Mouse (Mus musculus) midbrain, embryonic 13.5 days (tissue): Measurements from ENCODE around the gene Nrg4. TPM values are rescaled to one million over a fixed set of nuclear protein-coding genes. Genes with fewer than 3 reads are reported as not detected.

Experiments
- ATAC-seq: fragments of 200-750 bp; cut with Nextera tagmentation; 2 replicates; pipeline ENCODE4 v1.8.0; 2017; ENCODE audit warnings: mild to moderate bottlenecking, moderate TSS enrichment, moderate library complexity
- H3K27ac ChIP-seq: fragments of 300-500 bp; sonication (generic); 2 replicates; pipeline ENCODE4 v1.5.1; 2015; ENCODE audit warnings: inconsistent platforms, mild to moderate bottlenecking, moderate library complexity
- H3K27me3 ChIP-seq: fragments of 300-500 bp; sonication (generic); 2 replicates; pipeline ENCODE4 v1.6.1; 2015; ENCODE audit warnings: mild to moderate bottlenecking, inconsistent platforms
- H3K36me3 ChIP-seq: fragments of 300-500 bp; sonication (generic); 2 replicates; pipeline ENCODE4 v1.6.1; 2015; ENCODE audit warnings: mild to moderate bottlenecking, inconsistent platforms
- H3K4me1 ChIP-seq: fragments of 300-500 bp; sonication (generic); replicated peaks from 2 replicates; pipeline ENCODE4 v1.6.1; 2015; ENCODE audit warnings: inconsistent platforms
- H3K4me2 ChIP-seq: fragments of 300-500 bp; sonication (generic); replicated peaks from 2 replicates; pipeline ENCODE4 v1.6.1; 2015; ENCODE audit warnings: moderate library complexity, mild to moderate bottlenecking, inconsistent platforms
- H3K4me3 ChIP-seq: fragments of 300-500 bp; sonication (generic); replicated peaks from 2 replicates; pipeline ENCODE4 v1.5.1; 2015; ENCODE audit warnings: mild to moderate bottlenecking, inconsistent platforms
- H3K9ac ChIP-seq: fragments of 300-500 bp; sonication (generic); replicated peaks from 2 replicates; pipeline ENCODE4 v1.6.1; 2015; ENCODE audit warnings: mild to moderate bottlenecking, inconsistent platforms
- H3K9me3 ChIP-seq: fragments of 300-500 bp; sonication (generic); 2 replicates; pipeline ENCODE4 v1.6.1; 2016; ENCODE audit warnings: mild to moderate bottlenecking, inconsistent platforms
- WGBS: fragments of 180-500 bp; shearing (Covaris S2); methylation state at CpG from one replicate; pipeline ENCODE4 v1.1.7; 2015; 5-methylcytosine and 5-hydroxymethylcytosine counted together
- polyA plus RNA-seq: library from polyadenylated mRNA; unstranded; fragments of >200 nt; fragmentation: Nextera tagmentation; extraction: Ambion mirVana; gene quantifications from 2 replicates; pipeline ENCODE4 v1.2.1, GENCODE M21; 2015

Gene Nrg4
- polyA plus RNA-seq, 1 experiment from 2014 or later = 1.9 TPM

DNA sequence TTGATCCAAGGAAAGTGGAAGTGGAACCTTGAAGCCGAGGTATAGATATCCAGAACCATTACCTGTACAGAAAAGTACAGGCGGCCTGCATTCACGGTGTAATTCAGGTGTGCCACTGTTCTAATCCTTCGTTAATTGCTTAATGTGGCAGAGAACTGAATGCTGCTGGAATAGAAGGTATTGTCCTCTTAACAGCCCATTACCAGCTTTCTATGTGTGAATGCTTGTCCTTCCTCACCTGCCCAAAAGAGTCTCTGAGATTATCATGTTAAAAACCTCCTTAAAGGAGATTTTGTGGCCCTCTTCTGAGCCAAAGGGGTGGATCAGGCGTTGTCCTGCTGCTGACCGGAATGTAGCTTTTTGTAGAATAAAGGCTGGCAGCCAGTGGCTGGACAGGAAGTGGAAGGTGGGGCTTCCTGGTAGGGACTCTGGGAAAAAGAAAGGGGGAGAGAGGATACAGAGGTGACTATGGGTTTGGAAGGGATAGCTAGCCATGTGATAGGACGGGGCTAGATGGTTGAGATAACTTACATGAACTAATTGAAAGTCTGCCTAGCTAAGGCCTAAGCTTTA lies 101.4 kb downstream of the Nrg4 start:
- WGBS = 93% methylated on average over 7 of the region's 7 CpGs
- no peak overlapping the region for H3K27ac ChIP-seq
- no peaks in the 10 kb centered on the region for H3K4me1 ChIP-seq
- ATAC-seq = no peak
- no peaks in the 10 kb centered on the region for H3K9me3 ChIP-seq
- peaks cover 55% of the 10 kb centered on the region for H3K36me3 ChIP-seq
- no peak overlapping the region for H3K9ac ChIP-seq
- no peak overlapping the region for H3K4me3 ChIP-seq
- H3K4me2 ChIP-seq = no peak overlapping the region
- H3K27me3 ChIP-seq = no peaks in the 10 kb centered on the region

DNA sequence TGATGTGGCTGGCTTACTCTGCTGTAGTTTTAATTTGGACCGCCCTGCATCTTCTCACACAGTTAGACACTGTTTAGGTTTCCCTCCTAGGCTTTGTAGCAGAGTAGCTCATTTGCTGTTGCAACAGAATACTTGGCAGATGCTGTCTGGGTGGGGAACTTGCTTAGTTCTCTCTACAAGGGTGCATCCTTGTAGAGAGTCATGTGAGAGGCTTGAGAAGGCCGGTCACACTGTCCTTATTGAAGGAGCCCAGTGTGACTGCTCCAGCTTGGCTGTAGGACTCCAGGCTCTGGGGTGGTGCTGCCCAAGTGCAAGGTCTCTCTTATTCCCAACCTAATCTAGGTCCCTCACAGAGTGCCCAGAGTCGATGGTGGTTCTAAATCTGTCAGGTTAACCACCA lies 109.3 kb downstream of the Nrg4 start:
- no peak overlapping the region for H3K4me3 ChIP-seq
- H3K4me2 ChIP-seq = no peak overlapping the region
- no peak overlapping the region for H3K27ac ChIP-seq
- H3K27me3 ChIP-seq = no peaks in the 10 kb centered on the region
- WGBS = 95% methylated on average over 3 of the region's 3 CpGs
- H3K9me3 ChIP-seq = no peaks in the 10 kb centered on the region
- H3K4me1 ChIP-seq = no peaks in the 10 kb centered on the region
- H3K36me3 ChIP-seq = peaks cover 88% of the 10 kb centered on the region
- no peak overlapping the region for H3K9ac ChIP-seq
- ATAC-seq = no peak

DNA sequence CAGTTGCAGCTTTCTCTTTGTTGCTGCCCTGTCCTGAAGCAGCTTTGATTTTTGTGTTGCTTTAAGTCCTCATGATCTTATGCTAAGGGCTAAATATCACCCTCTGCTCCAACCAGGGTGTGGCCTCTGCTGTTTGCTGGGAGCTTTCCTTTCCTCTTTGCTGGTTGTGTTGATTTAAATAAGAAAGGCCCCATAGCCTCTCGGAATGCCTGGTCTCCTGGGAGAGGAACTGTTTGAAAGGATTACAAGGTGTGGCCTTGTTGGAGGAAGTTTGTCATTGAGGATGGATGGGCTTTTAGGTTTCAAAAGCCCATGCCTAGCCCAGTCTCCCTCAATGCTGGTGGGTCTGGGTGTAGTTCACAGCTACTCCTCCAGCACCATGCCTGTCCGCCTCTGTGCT lies 110.6 kb downstream of the Nrg4 start:
- H3K9me3 ChIP-seq = no peaks in the 10 kb centered on the region
- H3K9ac ChIP-seq = no peak overlapping the region
- H3K4me1 ChIP-seq = peaks cover 6% of the 10 kb centered on the region
- no peaks in the 10 kb centered on the region for H3K27me3 ChIP-seq
- H3K4me2 ChIP-seq = no peak overlapping the region
- no peak overlapping the region for H3K27ac ChIP-seq
- no peak overlapping the region for H3K4me3 ChIP-seq
- peaks cover 75% of the 10 kb centered on the region for H3K36me3 ChIP-seq
- 57% methylated on average over 2 of the region's 2 CpGs for WGBS
- no peak for ATAC-seq

DNA sequence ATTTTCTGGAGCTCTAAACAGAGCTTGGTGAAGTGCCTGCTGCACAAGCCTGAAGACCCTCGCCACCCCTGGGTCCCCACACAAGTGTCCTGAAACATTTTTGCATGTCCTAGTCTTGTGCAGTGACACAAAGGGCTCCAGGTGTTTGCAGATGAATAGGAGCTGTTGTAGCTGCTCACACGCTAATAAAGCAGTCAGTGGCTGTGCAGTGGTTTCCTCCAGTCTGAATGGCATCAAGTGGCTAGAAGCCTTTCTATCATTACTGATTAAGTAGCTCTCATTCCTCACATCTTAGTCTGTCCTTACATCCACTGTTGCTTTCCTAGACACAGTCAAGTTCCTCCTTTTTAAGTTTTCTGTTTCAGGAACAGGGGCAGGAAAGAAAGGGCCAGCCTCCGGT lies 111.0 kb downstream of the Nrg4 start:
- H3K4me3 ChIP-seq = no peak overlapping the region
- 84% methylated on average over 3 of the region's 3 CpGs for WGBS
- no peak overlapping the region for H3K4me2 ChIP-seq
- peaks cover 70% of the 10 kb centered on the region for H3K36me3 ChIP-seq
- H3K27me3 ChIP-seq = no peaks in the 10 kb centered on the region
- no peaks in the 10 kb centered on the region for H3K9me3 ChIP-seq
- ATAC-seq = no peak
- H3K9ac ChIP-seq = no peak overlapping the region
- H3K27ac ChIP-seq = no peak overlapping the region
- peaks cover 11% of the 10 kb centered on the region for H3K4me1 ChIP-seq

DNA sequence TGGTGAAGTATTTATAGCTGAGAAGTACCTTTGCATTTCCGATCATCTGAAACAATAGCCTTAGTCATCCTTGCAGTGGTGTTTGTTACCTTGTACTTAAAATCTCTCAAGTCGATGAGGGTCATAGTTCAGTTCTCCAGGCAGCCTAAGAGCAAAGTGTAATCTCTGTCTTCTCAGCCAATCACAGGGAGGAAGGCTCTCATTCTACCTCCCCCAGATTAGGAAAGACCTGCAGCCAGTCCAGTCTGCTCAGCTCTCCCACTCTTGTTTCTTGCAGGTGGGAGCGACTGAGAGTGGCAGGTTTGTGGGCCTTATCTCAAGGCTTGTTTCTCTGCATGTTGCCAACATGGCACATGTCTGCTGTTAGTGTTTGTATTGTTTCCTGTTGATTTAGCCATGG lies 111.6 kb downstream of the Nrg4 start:
- no peaks in the 10 kb centered on the region for H3K9me3 ChIP-seq
- H3K4me1 ChIP-seq = peaks cover 16% of the 10 kb centered on the region
- no peak overlapping the region for H3K27ac ChIP-seq
- H3K4me2 ChIP-seq = no peak overlapping the region
- H3K27me3 ChIP-seq = no peaks in the 10 kb centered on the region
- peaks cover 64% of the 10 kb centered on the region for H3K36me3 ChIP-seq
- H3K9ac ChIP-seq = no peak overlapping the region
- no peak overlapping the region for H3K4me3 ChIP-seq
- ATAC-seq = no peak
- WGBS = 91% methylated on average over 3 of the region's 3 CpGs

DNA sequence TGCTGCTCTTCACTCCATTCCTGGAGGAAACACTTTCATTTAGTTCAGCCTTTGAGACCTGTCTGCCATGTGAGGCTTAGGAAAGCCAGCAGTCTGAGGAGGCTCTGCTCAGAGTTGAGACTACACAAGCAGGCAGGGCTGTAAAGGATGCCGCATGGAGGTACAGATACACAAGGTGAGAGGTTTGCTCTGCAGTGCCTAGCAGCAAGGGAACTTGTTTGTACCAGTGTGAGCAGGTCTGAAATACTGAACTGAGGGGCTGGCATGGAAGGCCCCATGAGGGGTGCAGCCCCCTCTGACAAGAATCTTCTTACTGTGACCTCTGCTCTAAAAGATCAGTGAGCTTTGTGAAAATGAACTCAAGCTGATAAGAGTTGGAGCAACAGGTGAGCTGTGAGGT lies 113.2 kb downstream of the Nrg4 start:
- no peak for ATAC-seq
- WGBS = 92% methylated on average over 1 of the region's 1 CpGs
- H3K9ac ChIP-seq = no peak overlapping the region

DNA sequence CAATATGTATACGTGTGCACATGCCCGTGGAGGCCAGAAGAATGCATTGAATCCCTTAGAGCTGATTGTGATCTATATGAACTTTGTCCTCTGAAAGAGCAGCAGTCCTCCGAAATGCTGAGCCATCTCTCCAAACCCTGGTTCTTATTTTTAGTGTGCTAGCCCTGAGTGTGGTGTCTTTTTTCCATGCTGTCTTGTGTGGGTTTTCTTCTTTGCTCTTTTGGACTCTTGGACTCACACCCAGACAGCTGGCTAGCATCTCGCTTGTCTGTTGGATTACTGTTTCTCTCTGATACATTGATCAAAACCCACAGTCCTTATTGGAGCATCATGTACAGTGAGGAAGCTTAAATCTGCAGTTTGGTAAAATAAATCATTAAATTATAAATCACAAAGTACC lies 115.0 kb downstream of the Nrg4 start:
- WGBS = 87% methylated on average over 4 of the region's 4 CpGs
- Histone ChIP-seq H3K4me3 (no peak overlapping the region), H3K9me3 (no peaks in the 10 kb centered on the region), H3K27me3 (no peaks in the 10 kb centered on the region), H3K4me1 (peaks cover 30% of the 10 kb centered on the region), H3K9ac (no peak overlapping the region), H3K27ac (no peak overlapping the region), H3K4me2 (no peak overlapping the region), H3K36me3 (peaks cover 30% of the 10 kb centered on the region)
- ATAC-seq = no peak

More for the DNA sequence above, 113.2 kb downstream of the Nrg4 start:
- Histone ChIP-seq H3K4me1 (peaks cover 25% of the 10 kb centered on the region), H3K36me3 (peaks cover 48% of the 10 kb centered on the region), H3K9me3 (no peaks in the 10 kb centered on the region), H3K27me3 (no peaks in the 10 kb centered on the region), H3K4me3 (no peak overlapping the region), H3K27ac (no peak overlapping the region), H3K4me2 (no peak overlapping the region)

DNA sequence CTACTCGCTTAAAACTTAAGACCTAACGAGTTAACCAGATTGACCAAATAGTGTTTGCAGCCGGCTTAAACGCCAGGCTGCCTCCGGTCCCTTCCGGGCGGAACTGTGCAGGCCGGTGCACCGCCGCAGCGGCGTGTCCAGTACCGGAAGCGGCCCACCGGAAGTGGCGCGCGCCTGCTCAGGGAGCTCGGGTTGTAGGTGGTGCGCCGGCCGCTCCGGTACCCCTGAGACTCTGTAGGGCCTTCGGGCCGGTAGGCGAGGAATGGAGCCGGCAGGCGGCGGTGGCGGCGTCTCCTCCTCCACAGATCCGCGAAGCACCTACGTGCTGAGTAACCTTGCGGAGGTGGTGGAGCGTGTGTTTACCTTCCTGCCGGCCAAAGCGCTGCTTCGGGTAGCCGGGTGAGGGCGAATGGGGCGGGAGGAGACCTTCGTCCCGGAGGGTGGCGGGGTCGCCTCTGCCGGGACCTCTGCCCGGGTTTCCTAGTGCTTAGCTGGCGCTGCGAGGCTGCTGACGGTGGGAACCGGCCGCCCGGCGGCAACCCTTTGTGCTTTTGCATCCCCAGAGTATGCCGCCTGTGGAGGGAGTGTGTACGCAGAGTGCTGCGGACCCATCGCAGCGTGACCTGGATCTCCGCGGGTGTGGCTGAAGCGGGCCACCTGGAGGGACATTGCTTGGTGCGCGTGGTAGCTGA lies 117.7 kb downstream of the Nrg4 start, which contains the start of gene Fbxo22:
TSS of gene Fbxo22 (plus strand) at position 136 of the 692 bp plus-strand sequence.
- Histone ChIP-seq H3K9ac (peak within 1 kb of the TSS; percentile 88), H3K27ac (peak within 1 kb of the TSS; percentile 90), H3K36me3 (peaks cover 11% of the 10 kb centered on the region; the same call in 1 of the 2 replicates), H3K4me3 (peak within 1 kb of the TSS; percentile 85), H3K4me2 (peak within 1 kb of the TSS; percentile 78), H3K9me3 (no peaks in the 10 kb centered on the region), H3K27me3 (no peaks in the 10 kb centered on the region), H3K4me1 (peaks cover 30% of the 10 kb centered on the region)
- WGBS = under 1% methylated on average over 65 of the region's 65 CpGs
- peak; percentile 100 for ATAC-seq

DNA sequence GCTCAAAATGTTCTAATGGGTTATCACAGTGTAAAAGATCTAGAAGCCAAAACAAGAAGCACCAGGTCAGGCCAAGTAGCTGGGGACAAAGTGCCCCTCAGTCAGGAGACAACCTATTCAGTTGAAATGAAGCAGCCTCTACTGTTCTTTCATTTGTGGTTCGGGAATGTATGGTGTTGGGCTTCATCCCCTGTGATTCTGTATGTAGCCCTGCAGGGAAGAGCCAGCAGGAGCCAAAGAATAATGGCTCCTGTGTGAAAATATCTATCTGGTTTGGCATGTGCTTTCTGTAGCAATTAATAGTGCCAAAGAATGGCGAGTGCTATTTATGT lies 118.2 kb downstream of the Nrg4 start:
- Histone ChIP-seq H3K27me3 (no peaks in the 10 kb centered on the region), H3K4me3 (peak overlapping the region; percentile 85), H3K4me2 (peak overlapping the region; percentile 78), H3K9me3 (no peaks in the 10 kb centered on the region), H3K9ac (peak overlapping the region; percentile 88), H3K27ac (peak overlapping the region; percentile 90), H3K36me3 (peaks cover 11% of the 10 kb centered on the region; the same call in 1 of the 2 replicates), H3K4me1 (peaks cover 30% of the 10 kb centered on the region)
- ATAC-seq = peak; percentile 69
- WGBS = 0% methylated on average over 2 of the region's 2 CpGs

DNA sequence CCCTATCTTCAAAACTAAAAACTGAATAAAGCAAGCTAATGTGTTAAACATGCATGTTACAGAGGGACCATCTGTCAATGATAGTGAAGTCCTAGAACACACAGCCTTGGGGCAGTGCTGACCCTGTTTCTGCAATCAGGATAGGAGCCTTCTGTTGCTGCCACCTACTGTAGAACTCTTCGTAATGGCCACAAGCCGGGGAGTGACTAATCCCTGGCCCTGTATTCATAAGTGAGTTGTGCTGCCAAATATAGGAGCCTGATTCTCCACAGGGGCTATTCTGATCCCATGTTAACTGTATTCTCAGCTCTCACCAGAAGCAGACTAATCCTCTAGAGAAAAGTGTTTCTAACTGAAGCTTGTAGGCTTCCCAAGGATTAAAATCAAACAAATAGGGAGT lies 127.3 kb downstream of the Nrg4 start:
- no peaks in the 10 kb centered on the region for H3K27me3 ChIP-seq
- no peaks in the 10 kb centered on the region for H3K9me3 ChIP-seq
- no peak for ATAC-seq
- no peak overlapping the region for H3K4me3 ChIP-seq
- no peak overlapping the region for H3K27ac ChIP-seq
- 58% methylated on average over 2 of the region's 2 CpGs for WGBS
- no peaks in the 10 kb centered on the region for H3K4me1 ChIP-seq
- H3K9ac ChIP-seq = no peak overlapping the region
- H3K4me2 ChIP-seq = no peak overlapping the region
- peaks cover 20% of the 10 kb centered on the region for H3K36me3 ChIP-seq

DNA sequence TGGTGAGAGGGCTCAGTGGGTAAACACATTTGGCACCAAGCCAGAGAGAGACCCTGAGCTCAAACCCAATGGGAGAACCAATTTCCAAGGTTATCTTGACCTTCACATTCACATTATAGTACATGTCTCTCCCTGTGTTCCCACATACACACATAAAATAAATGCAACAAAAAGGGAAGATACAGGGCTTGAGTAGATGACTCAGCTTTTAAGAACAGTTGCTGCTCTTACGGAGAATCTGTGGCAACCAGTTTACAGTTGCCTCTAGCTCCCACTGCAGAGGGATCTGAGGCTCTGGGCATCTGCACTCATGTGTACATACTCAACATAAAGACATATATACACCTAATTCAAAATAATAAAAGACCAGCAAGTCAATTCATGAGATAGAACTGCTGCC lies 128.4 kb downstream of the Nrg4 start:
- H3K4me3 ChIP-seq = no peak overlapping the region
- H3K27ac ChIP-seq = no peak overlapping the region
- peaks cover 21% of the 10 kb centered on the region for H3K36me3 ChIP-seq
- ATAC-seq = no peak
- H3K4me2 ChIP-seq = no peak overlapping the region
- no peaks in the 10 kb centered on the region for H3K9me3 ChIP-seq
- WGBS = 96% methylated on average over 1 of the region's 1 CpGs
- no peaks in the 10 kb centered on the region for H3K4me1 ChIP-seq
- no peak overlapping the region for H3K9ac ChIP-seq
- H3K27me3 ChIP-seq = no peaks in the 10 kb centered on the region

DNA sequence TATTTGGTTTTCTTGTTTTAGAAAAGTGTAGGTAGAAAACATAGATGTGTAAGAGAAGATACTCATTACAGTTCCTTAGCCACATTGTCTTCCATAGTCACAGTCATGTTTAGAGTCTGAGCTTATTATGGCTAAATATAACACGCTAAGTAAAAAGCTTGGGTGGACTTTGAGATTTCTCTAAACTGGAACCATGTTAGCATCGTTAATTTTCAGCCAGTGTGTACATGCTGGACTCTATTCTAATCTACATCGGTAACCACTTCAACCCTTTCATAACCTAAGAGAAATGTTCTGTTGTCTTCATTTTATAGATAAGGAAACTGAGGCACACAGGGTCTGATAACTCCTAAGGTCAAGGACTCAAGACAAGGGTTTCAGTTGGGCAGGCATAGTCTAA lies 130.8 kb downstream of the Nrg4 start:
- ATAC-seq = no peak
- no peak overlapping the region for H3K27ac ChIP-seq
- no peak overlapping the region for H3K9ac ChIP-seq
- H3K9me3 ChIP-seq = no peaks in the 10 kb centered on the region
- H3K4me1 ChIP-seq = no peaks in the 10 kb centered on the region
- H3K4me3 ChIP-seq = no peak overlapping the region
- peaks cover 20% of the 10 kb centered on the region for H3K36me3 ChIP-seq
- H3K4me2 ChIP-seq = no peak overlapping the region
- H3K27me3 ChIP-seq = no peaks in the 10 kb centered on the region
- WGBS = 96% methylated on average over 3 of the region's 3 CpGs

DNA sequence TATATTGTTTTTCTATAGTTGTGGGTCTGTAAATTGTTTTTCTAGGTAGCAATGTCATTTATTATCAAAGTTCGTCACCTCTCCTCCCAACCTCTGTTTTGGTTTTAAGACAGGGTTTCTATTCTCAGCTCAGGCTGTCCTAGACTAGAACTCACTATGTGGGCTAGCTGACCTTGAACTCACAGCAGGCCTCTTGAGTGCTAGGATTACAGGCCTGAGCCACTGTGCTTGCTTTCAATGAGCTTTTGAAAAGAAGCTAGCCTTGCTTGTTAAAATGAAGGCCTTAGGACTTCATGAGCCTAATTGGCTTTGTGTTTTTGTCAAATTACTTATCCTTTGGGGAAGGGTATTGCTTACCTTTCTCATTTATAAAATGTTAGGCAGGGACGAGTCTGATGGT lies 152.4 kb downstream of the Nrg4 start:
- Histone ChIP-seq H3K4me3 (no peak overlapping the region), H3K9ac (no peak overlapping the region), H3K9me3 (no peaks in the 10 kb centered on the region), H3K4me2 (no peak overlapping the region), H3K27ac (no peak overlapping the region), H3K4me1 (no peaks in the 10 kb centered on the region), H3K36me3 (peaks cover 7% of the 10 kb centered on the region; the same call in 1 of the 2 replicates), H3K27me3 (no peaks in the 10 kb centered on the region)
- 77% methylated on average over 2 of the region's 2 CpGs for WGBS
- no peak for ATAC-seq
